Mouse (Mus musculus): ENCODE measurements around the gene Adamtsl5. TPM values are rescaled to one million over a fixed set of nuclear protein-coding genes. Genes with fewer than 3 reads are reported as not detected.

Adamtsl5 gene
- polyA plus RNA-seq (2012; ENCODE audit: low replicate concordance): 59.0 and 75.4 TPM in 2 replicates

DNA sequence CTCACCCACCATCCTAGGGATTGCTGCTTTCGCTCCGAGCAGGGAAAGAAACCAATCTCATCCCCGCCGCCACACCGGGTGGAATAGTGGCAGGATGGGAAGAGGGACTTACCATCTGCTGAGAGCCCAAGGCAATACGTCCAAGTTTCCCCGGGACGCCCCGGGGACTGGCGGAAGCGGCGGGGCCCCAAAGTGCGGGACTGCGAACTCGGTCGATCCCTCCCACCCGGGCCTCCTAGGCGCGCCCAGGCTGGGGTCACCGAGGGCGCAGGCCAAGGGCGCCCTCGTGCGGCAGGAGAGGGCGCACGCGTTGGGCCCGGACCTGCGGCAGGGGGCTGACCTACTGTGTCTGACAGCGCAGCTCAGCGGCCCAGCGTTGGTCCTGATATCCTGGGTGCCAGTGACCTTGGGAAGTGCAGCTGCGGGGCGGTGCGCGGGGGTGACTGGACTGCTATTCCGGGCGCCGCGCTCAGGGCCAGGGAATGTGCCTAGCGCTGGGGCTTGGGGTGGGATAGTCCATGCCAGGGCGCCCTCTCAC is at the start of gene Adamtsl5:
TSS of gene Adamtsl5 (minus strand) at position 169 of the 538 bp plus-strand sequence.

DNA sequence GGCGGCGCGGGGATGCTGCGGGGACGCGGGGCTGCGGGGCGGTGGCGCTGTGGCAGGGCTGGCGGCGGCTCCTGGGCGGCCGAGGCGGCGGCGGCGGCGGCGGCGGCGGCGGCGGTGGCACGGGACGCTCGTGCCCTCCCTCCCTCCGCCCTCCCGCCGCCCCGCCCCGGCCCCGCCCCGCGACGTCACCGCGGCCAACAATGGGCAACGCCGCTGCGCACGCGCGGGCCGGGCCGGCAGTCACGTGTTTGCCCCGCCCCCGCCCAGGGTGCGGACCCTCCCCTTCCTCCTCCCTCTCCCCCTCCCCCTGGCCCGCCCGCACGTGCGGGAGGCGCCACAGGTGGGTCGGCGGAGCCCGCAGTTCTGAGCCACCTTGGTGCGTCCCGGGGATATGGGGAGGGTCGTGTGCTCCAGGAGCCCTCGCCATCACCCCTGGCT is 39.3 kb upstream of the Adamtsl5 start, which contains the start of gene Mex3d:
TSS of gene Mex3d (minus strand) at position 138 of the 438 bp plus-strand sequence.

GRCm38 (mm10) chr10:80356001-80356682 is 7.9 kb upstream of the Adamtsl5 start, which contains the start of gene Plk5:
Plk5 (plus strand) TSS chr10:80356459.

DNA sequence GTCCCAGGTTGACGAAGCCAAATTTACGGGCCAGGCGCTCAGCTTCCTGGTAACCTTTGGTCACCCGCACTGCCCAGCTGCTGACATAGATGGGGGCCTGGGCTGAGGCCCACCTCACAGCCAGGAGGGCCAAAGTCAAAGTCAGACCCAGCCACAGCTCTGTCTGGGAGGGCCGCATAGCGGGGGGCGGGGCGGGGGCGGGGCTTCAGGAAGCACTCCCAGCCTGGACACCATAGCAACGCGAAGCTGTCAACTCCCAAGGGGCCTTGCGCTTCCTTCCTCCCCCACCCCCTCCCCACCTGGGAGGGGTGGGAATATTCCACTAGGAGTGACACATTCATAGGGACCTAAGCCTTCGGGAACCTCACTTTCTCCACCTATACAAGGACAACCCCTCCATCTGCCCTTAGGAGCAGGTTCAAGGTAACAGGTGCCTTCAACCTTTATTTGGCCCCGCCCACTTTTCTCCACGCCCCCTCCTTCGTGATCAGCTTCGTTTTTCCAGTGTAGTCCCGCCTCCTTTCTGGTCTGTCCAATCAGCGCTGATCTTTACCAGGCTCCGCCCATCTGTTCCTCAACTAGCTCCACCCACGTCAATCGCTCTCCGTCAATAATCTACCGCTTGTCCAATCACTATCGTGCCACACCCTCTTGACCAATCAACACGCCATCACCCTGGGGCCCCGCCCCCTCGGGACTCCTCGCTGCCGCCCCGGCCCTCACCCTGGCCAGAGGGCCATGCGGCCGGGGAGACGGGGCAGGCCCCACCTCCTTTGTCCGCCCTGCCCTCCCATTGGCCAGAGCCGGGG is 18.7 kb downstream of the Adamtsl5 start, which contains the start of the genes Pcsk4 and Reep6:
TSS of gene Pcsk4 (minus strand) at position 226 of the 809 bp plus-strand sequence.
TSS of gene Reep6 (plus strand) at position 681 of the 809 bp plus-strand sequence.

DNA sequence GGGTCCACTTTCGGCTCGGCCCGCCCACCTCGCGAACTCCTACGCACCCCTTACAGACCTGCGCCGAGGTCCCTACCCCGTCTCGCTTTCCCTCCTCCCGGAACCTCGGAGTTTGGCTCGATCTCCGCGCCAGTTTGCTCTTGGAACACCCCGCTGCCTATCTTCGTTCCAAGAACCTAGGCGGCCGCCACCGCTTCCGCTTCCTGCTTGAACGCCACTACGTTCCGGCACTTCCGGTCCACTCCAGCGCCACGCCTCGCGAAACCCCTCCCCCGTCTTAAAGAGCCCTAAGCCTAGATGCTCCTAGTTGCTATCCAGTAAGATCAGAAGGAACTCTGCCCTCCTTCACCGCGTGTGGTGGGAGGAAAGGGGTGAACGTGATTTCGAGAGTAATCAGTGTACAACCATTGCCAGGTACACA is 27.9 kb downstream of the Adamtsl5 start, which contains the start of gene 2310011J03Rik:
TSS of gene 2310011J03Rik (minus strand) at position 198 of the 421 bp plus-strand sequence.

GRCm38 (mm10) chr10:80295618-80296425 is 52.4 kb downstream of the Adamtsl5 start, which contains the start of gene Apc2:
Apc2 (plus strand) TSS chr10:80295977.

DNA sequence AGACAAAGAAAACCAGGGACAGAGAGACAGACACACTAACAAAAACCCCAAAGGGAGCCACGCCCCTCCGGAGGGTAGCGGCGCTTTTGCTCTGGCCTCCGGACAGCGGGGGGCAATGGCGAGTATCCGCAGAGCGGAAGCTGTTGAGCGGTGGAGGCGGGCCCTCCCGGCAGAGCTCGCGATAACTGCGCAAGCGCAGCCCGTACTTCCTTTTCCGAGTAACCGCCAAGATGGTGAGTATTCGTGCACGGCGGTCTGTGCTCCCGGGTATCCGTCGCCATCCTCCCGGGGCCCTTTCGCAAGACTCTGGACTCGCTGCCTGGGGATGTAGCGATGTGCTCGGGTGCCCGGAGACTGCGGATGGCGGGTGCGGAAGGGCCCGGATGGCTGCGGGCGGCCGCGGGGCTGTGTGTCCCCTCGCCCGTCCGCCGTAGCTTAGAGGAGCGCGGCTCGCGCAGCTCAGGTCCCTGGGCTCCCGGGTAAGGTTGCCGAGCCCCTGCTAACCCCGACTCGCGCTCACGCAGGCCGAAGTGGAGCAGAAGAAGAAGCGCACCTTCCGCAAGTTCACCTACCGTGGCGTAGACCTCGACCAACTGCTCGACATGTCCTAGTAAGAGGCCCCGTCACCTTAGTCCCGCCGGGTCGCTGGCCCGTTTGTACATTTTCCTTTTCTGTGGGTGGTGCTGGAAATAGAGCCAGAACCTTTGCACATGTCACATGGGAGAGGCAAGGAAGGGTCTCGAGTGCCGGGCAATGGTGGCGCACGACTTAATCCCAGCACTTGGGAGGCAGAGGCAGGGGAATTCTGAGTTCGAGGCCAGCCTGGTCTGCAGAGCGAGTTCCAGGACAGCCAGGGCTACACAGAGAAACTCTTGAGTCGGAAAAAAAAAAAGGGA is 55.7 kb downstream of the Adamtsl5 start, which contains the start of gene Rps15:
TSS of gene Rps15 (plus strand) at position 203 of the 896 bp plus-strand sequence.

Other genes starting within 250 kb of the Adamtsl5 start
- 72.7 and 82.1 TPM in 2 replicates for gene Sbno2, start 242.8 kb downstream of the Adamtsl5 start, polyA plus RNA-seq (2012; ENCODE audit: low replicate concordance)
- gene Stk11, start 232.6 kb downstream of the Adamtsl5 start, polyA plus RNA-seq (2012; ENCODE audit: low replicate concordance): 127 and 185 TPM in 2 replicates
- 1,038 and 1,245 TPM in 2 replicates for gene Atp5d, start 209.8 kb downstream of the Adamtsl5 start, polyA plus RNA-seq (2012; ENCODE audit: low replicate concordance)
- gene Cbarp, start 207.6 kb downstream of the Adamtsl5 start, polyA plus RNA-seq (2012; ENCODE audit: low replicate concordance): 40.1 and 43.9 TPM in 2 replicates
- 224 and 253 TPM in 2 replicates for gene Midn, start 200.1 kb downstream of the Adamtsl5 start, polyA plus RNA-seq (2012; ENCODE audit: low replicate concordance)
- gene Cirbp, start 182.4 kb downstream of the Adamtsl5 start, polyA plus RNA-seq (2012; ENCODE audit: low replicate concordance): 19.6 and 38.2 TPM in 2 replicates
- 7.0 and 16.7 TPM in 2 replicates for gene 1600002K03Rik, start 175.5 kb downstream of the Adamtsl5 start, polyA plus RNA-seq (2012; ENCODE audit: low replicate concordance)
- gene Efna2, start 168.9 kb downstream of the Adamtsl5 start, polyA plus RNA-seq (2012; ENCODE audit: low replicate concordance): 1.4 and 1.8 TPM in 2 replicates
- gene Mum1, start 122.0 kb downstream of the Adamtsl5 start, polyA plus RNA-seq (2012; ENCODE audit: low replicate concordance): 47.2 and 117 TPM in 2 replicates
- gene Ndufs7, start 99.3 kb downstream of the Adamtsl5 start, polyA plus RNA-seq (2012; ENCODE audit: low replicate concordance): 197 and 234 TPM in 2 replicates
- 0.64 and 0.93 TPM in 2 replicates for gene Gamt, start 87.4 kb downstream of the Adamtsl5 start, polyA plus RNA-seq (2012; ENCODE audit: low replicate concordance)
- gene Dazap1, start 86.9 kb downstream of the Adamtsl5 start, polyA plus RNA-seq (2012; ENCODE audit: low replicate concordance): 831 and 856 TPM in 2 replicates
- 1,647 and 3,347 TPM in 2 replicates for gene Rps15, start 56.0 kb downstream of the Adamtsl5 start, polyA plus RNA-seq (2012; ENCODE audit: low replicate concordance)
- gene Apc2, start 52.4 kb downstream of the Adamtsl5 start, polyA plus RNA-seq (2012; ENCODE audit: low replicate concordance): 0.09 and 0.10 TPM in 2 replicates
- 80.6 and 113 TPM in 2 replicates for gene 2310011J03Rik, start 27.9 kb downstream of the Adamtsl5 start, polyA plus RNA-seq (2012; ENCODE audit: low replicate concordance)
- 29.8 and 43.5 TPM in 2 replicates for gene Pcsk4, start 18.9 kb downstream of the Adamtsl5 start, polyA plus RNA-seq (2012; ENCODE audit: low replicate concordance)
- 198 and 406 TPM in 2 replicates for gene Reep6, start 18.5 kb downstream of the Adamtsl5 start, polyA plus RNA-seq (2012; ENCODE audit: low replicate concordance)
- not detected in 2 replicates for gene Plk5, start 8.0 kb upstream of the Adamtsl5 start, polyA plus RNA-seq (2012; ENCODE audit: low replicate concordance)
- 45.9 and 68.4 TPM in 2 replicates for gene Mex3d, start 39.2 kb upstream of the Adamtsl5 start, polyA plus RNA-seq (2012; ENCODE audit: low replicate concordance)
- 234 and 272 TPM in 2 replicates for gene Mbd3, start 51.1 kb upstream of the Adamtsl5 start, polyA plus RNA-seq (2012; ENCODE audit: low replicate concordance)
- gene Uqcr11, start 58.4 kb upstream of the Adamtsl5 start, polyA plus RNA-seq (2012; ENCODE audit: low replicate concordance): 544 and 1,539 TPM in 2 replicates
- 1,132 and 1,188 TPM in 2 replicates for gene Tcf3, start 85.2 kb upstream of the Adamtsl5 start, polyA plus RNA-seq (2012; ENCODE audit: low replicate concordance)
- not detected in 2 replicates for gene Onecut3, start 146.4 kb upstream of the Adamtsl5 start, polyA plus RNA-seq (2012; ENCODE audit: low replicate concordance)
- gene Atp8b3, start 190.7 kb upstream of the Adamtsl5 start, polyA plus RNA-seq (2012; ENCODE audit: low replicate concordance): not detected in 2 replicates
- gene Rexo1, start 213.1 kb upstream of the Adamtsl5 start, polyA plus RNA-seq (2012; ENCODE audit: low replicate concordance): 189 and 285 TPM in 2 replicates
- 191 and 227 TPM in 2 replicates for gene Klf16, start 228.9 kb upstream of the Adamtsl5 start, polyA plus RNA-seq (2012; ENCODE audit: low replicate concordance)
- 634 and 1,312 TPM in 2 replicates for gene Abhd17a, start 241.9 kb upstream of the Adamtsl5 start, polyA plus RNA-seq (2012; ENCODE audit: low replicate concordance)

Data from leukemia stem cell, adult 10-12 weeks (primary cell).